Mouse (Mus musculus) leukemia stem cell, adult 10-12 weeks (primary cell): ENCODE results near the gene Gata3. TPM values are rescaled to one million over a fixed set of nuclear protein-coding genes. Genes with fewer than 3 reads are reported as not detected.

Experiments
- polyA plus RNA-seq: library from polyadenylated mRNA; stranded (reverse); fragments of >175 nt; gene quantifications from 2 replicates; pipeline ENCODE4 v1.2.3, GENCODE M21; 2012; ENCODE audit warnings: low replicate concordance

The Gata3 gene
- 18.7 and 25.6 TPM in 2 replicates for polyA plus RNA-seq

GRCm38 (mm10) chr2:9889651-9890183, at the start of gene Gata3:
Gene Gata3, minus strand, starts transcription at chr2:9890034.

DNA sequence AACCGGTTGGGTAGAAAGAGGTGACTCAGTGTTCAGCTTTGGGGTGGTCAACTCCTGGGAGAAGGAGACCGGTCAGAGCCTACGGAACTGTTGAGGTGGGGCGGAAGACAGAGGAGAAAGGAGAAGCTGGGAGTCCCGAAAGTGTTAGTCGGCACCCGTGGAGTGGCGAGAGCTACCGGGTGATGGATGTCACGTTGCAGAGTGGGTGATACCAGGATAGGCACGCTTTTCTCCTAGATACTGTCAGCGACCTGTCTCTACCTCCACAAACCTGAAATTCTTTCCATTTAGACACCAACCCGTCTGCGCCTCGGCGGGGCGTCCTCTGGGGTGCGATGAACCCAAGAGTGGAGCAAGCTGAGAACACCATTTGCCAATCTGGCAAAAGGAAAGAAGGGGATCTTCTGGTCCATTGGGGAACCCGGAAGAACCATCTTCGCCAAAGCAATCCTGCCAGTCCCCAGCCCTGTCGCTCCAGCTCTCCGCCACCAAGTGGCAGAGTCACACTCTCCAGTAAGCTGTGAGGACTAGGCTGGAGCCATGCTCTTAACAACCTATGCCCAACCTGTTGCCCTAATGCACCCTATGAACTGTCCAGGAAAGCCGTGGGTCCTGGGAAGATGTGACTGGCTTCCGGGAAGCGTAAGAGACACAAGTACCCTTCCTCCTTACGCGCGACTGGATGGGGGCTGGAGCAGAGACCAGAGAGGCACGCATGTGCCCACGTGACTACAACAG, 752 bp downstream of the Gata3 start, which contains the start of gene 9230102O04Rik:
Gene 9230102O04Rik (minus strand): TSS at position 628 of the 738 bp plus-strand sequence.

DNA sequence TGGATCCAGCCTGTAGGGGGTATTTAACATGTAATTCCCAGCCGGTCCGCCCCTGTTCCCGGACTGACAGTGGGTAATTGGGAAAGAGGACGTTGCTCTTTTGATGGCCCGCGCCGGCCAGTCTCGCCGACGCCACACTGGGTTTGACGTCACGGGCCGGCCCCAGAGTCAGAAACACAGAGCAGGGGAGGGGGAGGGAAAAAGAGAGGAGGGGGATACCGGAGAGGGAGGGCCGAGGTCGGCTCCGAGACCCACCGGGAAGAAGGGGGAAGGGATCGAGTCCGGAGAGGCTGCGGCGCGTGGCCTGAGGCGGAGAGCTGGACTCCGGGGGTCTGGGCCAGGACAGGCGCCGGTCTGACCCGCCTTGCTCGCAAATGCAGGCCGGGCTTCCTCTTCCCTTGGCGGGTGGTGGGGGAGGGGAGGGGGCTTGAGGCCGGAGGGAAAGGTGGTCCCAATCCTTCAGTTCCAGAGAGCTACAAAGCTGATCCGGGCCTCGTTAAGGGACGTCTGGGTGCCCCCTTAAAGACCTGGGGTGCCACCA, 8.7 kb downstream of the Gata3 start, which contains the start of gene 4930412O13Rik:
Gene 4930412O13Rik (plus strand): TSS at position 202 of the 541 bp plus-strand sequence.

Other genes starting within 250 kb of the Gata3 start
- not detected in 2 replicates for gene 4930412O13Rik, start 8.8 kb downstream of the Gata3 start, polyA plus RNA-seq
- gene 9230102O04Rik, start 494 bp downstream of the Gata3 start, polyA plus RNA-seq, result not detected in 2 replicates
- 21.3 and 28.3 TPM in 2 replicates for gene Taf3, start 158.6 kb upstream of the Gata3 start, polyA plus RNA-seq
- 5.4 and 31.6 TPM in 2 replicates for gene Atp5c1, start 190.5 kb upstream of the Gata3 start, polyA plus RNA-seq
- gene Kin, start 190.6 kb upstream of the Gata3 start, polyA plus RNA-seq, result 1.3 and 1.6 TPM in 2 replicates
- 0.06 TPM in 1 of 2 replicates, not detected in the other for gene Itih2, start 241.4 kb upstream of the Gata3 start, polyA plus RNA-seq